Mouse (Mus musculus): ENCODE measurements around the gene Ptgfrn.

GRCm38 (mm10) chr3:101095761-101096449 lies 14.2 kb downstream of the Ptgfrn start:
- TF ChIP-seq POLR2A (IDR thresholded peaks at IDR 0.05; ENCODE audit: control insufficient read depth, low read depth, low read length): no peak
- no peak for TF ChIP-seq CTCF (IDR thresholded peaks at IDR 0.05; ENCODE audit: control insufficient read depth, insufficient read depth, insufficient replicate concordance, low read depth, low read length)

All from testis, adult 2 months (tissue).